Mouse (Mus musculus) neural tube, embryonic 11.5 days (tissue): ENCODE data around the gene Ncan. TPM values are rescaled to one million over a fixed set of nuclear protein-coding genes. Genes with fewer than 3 reads are reported as not detected.

Source experiments
- ATAC-seq: fragments of 200-750 bp; cut with Nextera tagmentation; 2 replicates; pipeline ENCODE4 v1.8.0; 2017; ENCODE audit warnings: moderate number of reproducible peaks, mild to moderate bottlenecking, moderate TSS enrichment, moderate library complexity; ENCODE audit not compliant: insufficient read depth, low FRiP score, low TSS enrichment
- DNase-seq: peaks from one replicate; pipeline ENCODE4 v3.0.0-alpha.2; 2015; ENCODE audit warnings: low spot score
- H3K27ac ChIP-seq: fragments of 300-500 bp; sonication (generic); 2 replicates; pipeline ENCODE4 v1.5.1; 2014; ENCODE audit warnings: low read depth, mild to moderate bottlenecking, low read length
- H3K27me3 ChIP-seq: fragments of 300-500 bp; sonication (generic); 2 replicates; pipeline ENCODE4 v1.6.1; 2014; ENCODE audit warnings: mild to moderate bottlenecking, low read length, mixed read lengths; ENCODE audit not compliant: control insufficient read depth, insufficient read depth
- H3K36me3 ChIP-seq: fragments of 300-500 bp; sonication (generic); 2 replicates; pipeline ENCODE4 v1.6.1; 2014; ENCODE audit warnings: mild to moderate bottlenecking, low read length, moderate library complexity, mixed read lengths; ENCODE audit not compliant: control insufficient read depth, insufficient read depth
- H3K4me1 ChIP-seq: fragments of 300-500 bp; sonication (generic); 2 replicates; pipeline ENCODE4 v1.6.1; 2014; ENCODE audit warnings: low read length, mixed read lengths; ENCODE audit not compliant: control insufficient read depth, insufficient read depth
- H3K4me2 ChIP-seq: fragments of 300-500 bp; sonication (generic); 2 replicates; pipeline ENCODE4 v1.6.1; 2014; ENCODE audit warnings: low read depth, mild to moderate bottlenecking, moderate library complexity
- H3K4me3 ChIP-seq: fragments of 300-500 bp; sonication (generic); 2 replicates; pipeline ENCODE4 v1.5.1; 2014; ENCODE audit warnings: low read depth, low read length
- H3K9ac ChIP-seq: fragments of 300-500 bp; sonication (generic); 2 replicates; pipeline ENCODE4 v1.6.1; 2014; ENCODE audit warnings: mild to moderate bottlenecking, low read length
- H3K9me3 ChIP-seq: fragments of 300-500 bp; sonication (generic); 2 replicates; pipeline ENCODE4 v1.6.1; 2016; ENCODE audit warnings: low read length; ENCODE audit not compliant: control insufficient read depth
- WGBS: fragments of 180-500 bp; shearing (Covaris S2); extraction: QIAGEN DNeasy Blood & Tissue Kit; methylation state at CpG from one replicate; pipeline ENCODE4 v1.1.7; 2014; 5-methylcytosine and 5-hydroxymethylcytosine counted together
- polyA plus RNA-seq: library from polyadenylated mRNA; unstranded; fragments of >200 nt; fragmentation: Nextera tagmentation; extraction: Ambion mirVana; gene quantifications from 2 replicates; pipeline ENCODE4 v1.2.1, GENCODE M21; 2014

Ncan gene
- polyA plus RNA-seq, 1 experiment from 2014 or later, result 59.7 TPM

- 91% methylated on average over 5 of the region's 5 CpGs for WGBS
- DNase-seq, result no peak
Observed at GRCm38 (mm10) chr8:70134086-70134485, 13.4 kb upstream of the Ncan start.

GRCm38 (mm10) chr8:70131166-70131883, 10.7 kb upstream of the Ncan start, which contains the start of gene Nr2c2ap:
TSS of gene Nr2c2ap (plus strand) at chr8:70131333.
- peak; percentile 71 for ATAC-seq
- peak within 1 kb of the TSS; percentile 61 for H3K4me3 ChIP-seq
- no peak within 1 kb of the TSS for H3K27ac ChIP-seq
- H3K27me3 ChIP-seq, result no peaks in the 10 kb centered on the region
- no peaks in the 10 kb centered on the region for H3K9me3 ChIP-seq
- H3K9ac ChIP-seq, result peak within 1 kb of the TSS; percentile 61
- peak; percentile 88 for DNase-seq
- H3K4me1 ChIP-seq, result peaks cover 3% of the 10 kb centered on the region
- H3K4me2 ChIP-seq, result peak within 1 kb of the TSS; percentile 76
- peaks cover 6% of the 10 kb centered on the region for H3K36me3 ChIP-seq
- under 1% methylated on average over 37 of the region's 37 CpGs for WGBS

More at GRCm38 (mm10) chr8:70134086-70134485, 13.4 kb upstream of the Ncan start:
- no peaks in the 10 kb centered on the region for H3K9me3 ChIP-seq
- peaks cover 7% of the 10 kb centered on the region for H3K4me1 ChIP-seq
- no peaks in the 10 kb centered on the region for H3K27me3 ChIP-seq
- no peak for ATAC-seq
- no peak overlapping the region for H3K27ac ChIP-seq
- H3K4me3 ChIP-seq, result no peak overlapping the region
- peaks cover 9% of the 10 kb centered on the region for H3K36me3 ChIP-seq
- no peak overlapping the region for H3K4me2 ChIP-seq
- no peak overlapping the region for H3K9ac ChIP-seq

GRCm38 (mm10) chr8:70130066-70130465, 9.4 kb upstream of the Ncan start:
- no peak for ATAC-seq
- 82% methylated on average over 3 of the region's 3 CpGs for WGBS
- peaks cover 3% of the 10 kb centered on the region for H3K4me1 ChIP-seq

GRCm38 (mm10) chr8:70129309-70129952, 8.8 kb upstream of the Ncan start:
- no peak overlapping the region for H3K27ac ChIP-seq
- H3K9me3 ChIP-seq, result no peaks in the 10 kb centered on the region
- H3K9ac ChIP-seq, result no peak overlapping the region
- H3K4me1 ChIP-seq, result peaks cover 3% of the 10 kb centered on the region
- 70% methylated on average over 9 of the region's 9 CpGs for WGBS
- ATAC-seq (no peak), DNase-seq (no peak)
- no peak overlapping the region for H3K4me2 ChIP-seq
- peaks cover 6% of the 10 kb centered on the region for H3K36me3 ChIP-seq
- H3K27me3 ChIP-seq, result no peaks in the 10 kb centered on the region
- no peak overlapping the region for H3K4me3 ChIP-seq

More at GRCm38 (mm10) chr8:70130066-70130465, 9.4 kb upstream of the Ncan start:
- Histone ChIP-seq H3K36me3 (peaks cover 6% of the 10 kb centered on the region), H3K4me3 (no peak overlapping the region), H3K9me3 (no peaks in the 10 kb centered on the region), H3K4me2 (no peak overlapping the region), H3K27me3 (no peaks in the 10 kb centered on the region), H3K9ac (no peak overlapping the region), H3K27ac (no peak overlapping the region)
- DNase-seq, result no peak

- DNase-seq (no peak), ATAC-seq (no peak)
- Histone ChIP-seq H3K9me3 (no peaks in the 10 kb centered on the region), H3K27me3 (no peaks in the 10 kb centered on the region), H3K4me3 (no peak overlapping the region), H3K4me2 (no peak overlapping the region), H3K36me3 (peaks cover 4% of the 10 kb centered on the region), H3K4me1 (peaks cover 3% of the 10 kb centered on the region), H3K27ac (no peak overlapping the region), H3K9ac (no peak overlapping the region)
- 85% methylated on average over 3 of the region's 3 CpGs for WGBS
Observed at GRCm38 (mm10) chr8:70128435-70128834, 7.8 kb upstream of the Ncan start.

- ATAC-seq (no peak), DNase-seq (no peak)
- Histone ChIP-seq H3K4me2 (no peak overlapping the region), H3K9me3 (no peaks in the 10 kb centered on the region), H3K36me3 (no peaks in the 10 kb centered on the region), H3K9ac (no peak overlapping the region), H3K27ac (no peak overlapping the region), H3K4me1 (no peaks in the 10 kb centered on the region), H3K4me3 (no peak overlapping the region), H3K27me3 (no peaks in the 10 kb centered on the region)
- WGBS, result 70% methylated on average over 8 of the region's 8 CpGs
Observed at GRCm38 (mm10) chr8:70124992-70125391, 4.3 kb upstream of the Ncan start.

- no peak overlapping the region for H3K9ac ChIP-seq
- peaks cover 4% of the 10 kb centered on the region; the same call in 1 of the 2 replicates for H3K27me3 ChIP-seq
- DNase-seq (no peak), ATAC-seq (no peak)
- peaks cover 3% of the 10 kb centered on the region; the same call in 1 of the 2 replicates for H3K4me1 ChIP-seq
- no peak overlapping the region for H3K4me3 ChIP-seq
- H3K9me3 ChIP-seq, result no peaks in the 10 kb centered on the region
- H3K4me2 ChIP-seq, result no peak overlapping the region
- no peak overlapping the region for H3K27ac ChIP-seq
- 49% methylated on average over 2 of the region's 2 CpGs for WGBS
- no peaks in the 10 kb centered on the region for H3K36me3 ChIP-seq
Observed at GRCm38 (mm10) chr8:70122863-70123262, 2.2 kb upstream of the Ncan start.

GRCm38 (mm10) chr8:70118726-70119700, 1.7 kb downstream of the Ncan start:
- H3K9me3 ChIP-seq, result no peaks in the 10 kb centered on the region
- H3K4me3 ChIP-seq, result peak overlapping the region; percentile 38
- peak overlapping the region; percentile 64 for H3K9ac ChIP-seq
- ATAC-seq (peak; percentile 90), DNase-seq (peak; percentile 84)
- H3K4me2 ChIP-seq, result peak overlapping the region; percentile 73
- no peaks in the 10 kb centered on the region; the same call in 1 of the 2 replicates for H3K36me3 ChIP-seq
- H3K4me1 ChIP-seq, result peaks cover 3% of the 10 kb centered on the region; the same call in 1 of the 2 replicates
- H3K27me3 ChIP-seq, result peaks cover 20% of the 10 kb centered on the region
- H3K27ac ChIP-seq, result peak overlapping the region; percentile 92
- 9% methylated on average over 17 of the region's 17 CpGs for WGBS
